Mouse (Mus musculus) thymus, adult 18-20 months (tissue): ENCODE measurements around the gene Acss1.

Experiments used
- DNase-seq, 2 experiments: peaks; one replicate each; pipeline ENCODE4 v3.0.0; 2022; ENCODE audit warnings: mixed read lengths in 2 of 2

The Acss1 gene

DNA sequence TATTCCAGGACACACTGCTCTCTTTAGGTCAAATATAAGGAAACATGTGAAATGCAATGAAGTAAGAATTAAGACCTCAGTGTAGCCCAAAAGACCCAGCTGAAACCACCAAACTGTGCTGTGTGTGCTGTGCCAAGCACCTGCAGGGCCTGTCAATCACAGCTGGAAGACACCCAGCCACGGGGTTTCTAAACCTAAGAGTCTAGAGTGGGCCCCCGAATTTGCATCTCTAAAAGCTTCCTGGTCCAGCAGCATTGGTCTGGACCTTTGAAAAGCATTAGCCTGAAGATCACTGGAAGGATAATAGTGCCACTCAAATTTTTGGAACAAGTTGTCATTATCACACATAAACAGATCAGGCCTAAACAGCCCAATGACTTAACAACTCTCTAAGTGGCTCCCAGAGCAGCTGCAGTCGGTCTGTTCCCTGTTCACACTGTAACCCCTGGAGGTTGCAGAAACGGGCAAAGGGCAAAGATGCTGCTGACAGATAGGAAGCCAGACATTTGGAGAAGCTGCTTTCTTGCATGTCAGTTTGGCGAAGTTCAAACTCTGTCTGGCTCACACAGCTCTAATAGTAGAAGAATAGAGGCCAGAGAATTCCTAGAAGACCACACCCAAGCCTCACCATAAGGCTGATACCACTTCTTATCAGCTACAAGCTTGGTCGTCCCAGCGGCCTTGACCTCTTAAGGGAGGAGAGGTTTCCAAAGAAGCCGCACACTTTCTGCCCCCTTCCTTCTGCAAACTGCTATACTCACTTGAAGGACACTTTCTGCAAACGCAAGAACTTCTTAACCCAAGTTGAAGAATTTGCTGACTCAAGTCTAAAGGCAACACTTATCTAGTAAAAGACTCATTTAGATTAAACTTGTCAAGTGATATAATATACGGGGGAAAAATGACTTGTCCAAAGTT is 2.5 kb downstream of the Acss1 start:
- DNase-seq: peak; percentile 46 to 60

DNA sequence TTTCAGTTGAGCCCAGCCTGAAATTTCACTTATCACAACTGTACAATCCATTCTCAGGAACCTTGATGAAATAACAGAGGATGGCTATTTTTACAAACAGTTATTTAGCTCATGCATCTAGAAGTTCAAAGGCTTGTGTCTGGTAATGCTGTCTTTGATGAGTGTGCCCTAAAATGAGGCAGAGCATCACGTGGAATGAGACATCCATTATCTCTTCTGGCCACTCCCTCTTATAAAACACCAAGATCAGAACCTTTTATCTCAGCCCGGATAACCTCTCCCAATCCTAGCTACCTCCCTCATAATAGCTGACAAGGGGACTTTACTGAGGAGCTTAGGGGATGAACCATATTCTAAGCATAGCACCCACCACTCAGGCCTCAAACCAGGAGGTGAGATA is 3.3 kb downstream of the Acss1 start:
- no peak for DNase-seq

DNA sequence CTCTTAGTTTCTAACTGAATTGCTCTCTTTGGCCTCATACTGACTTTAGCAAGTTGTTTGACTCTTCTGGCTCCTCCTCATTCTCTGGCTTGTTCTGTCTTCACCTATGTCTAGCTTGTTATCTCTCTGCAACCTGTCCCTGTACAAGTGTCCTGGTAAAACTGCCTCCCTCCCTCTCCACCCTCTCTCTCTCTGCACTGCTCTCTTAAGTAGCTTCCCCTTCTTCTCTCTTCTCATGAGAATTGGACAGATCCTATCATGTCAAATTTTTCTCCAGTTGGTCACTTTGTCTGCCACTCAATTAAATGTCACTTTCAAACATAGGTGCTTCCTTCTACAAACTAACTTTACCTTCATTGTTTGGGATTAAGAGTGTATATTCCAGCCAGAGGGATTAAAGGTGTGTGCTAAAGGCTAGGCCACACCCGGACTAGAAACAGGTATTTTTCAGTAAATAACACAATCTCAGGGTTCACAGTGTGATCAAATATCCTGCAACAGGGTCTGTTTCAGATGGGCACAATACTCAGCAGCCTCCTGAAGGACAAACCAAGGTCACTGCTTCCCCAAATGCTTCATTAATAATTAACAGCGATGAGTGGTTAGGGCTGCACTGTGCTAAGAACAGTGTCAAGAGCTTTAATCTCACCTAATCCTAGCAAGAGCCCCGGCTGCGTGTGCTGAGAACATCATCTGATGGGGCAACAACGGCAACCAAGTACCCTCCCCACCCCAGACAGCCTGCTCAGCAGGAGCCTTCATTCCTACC is 4.0 kb downstream of the Acss1 start:
- no peak for DNase-seq

DNA sequence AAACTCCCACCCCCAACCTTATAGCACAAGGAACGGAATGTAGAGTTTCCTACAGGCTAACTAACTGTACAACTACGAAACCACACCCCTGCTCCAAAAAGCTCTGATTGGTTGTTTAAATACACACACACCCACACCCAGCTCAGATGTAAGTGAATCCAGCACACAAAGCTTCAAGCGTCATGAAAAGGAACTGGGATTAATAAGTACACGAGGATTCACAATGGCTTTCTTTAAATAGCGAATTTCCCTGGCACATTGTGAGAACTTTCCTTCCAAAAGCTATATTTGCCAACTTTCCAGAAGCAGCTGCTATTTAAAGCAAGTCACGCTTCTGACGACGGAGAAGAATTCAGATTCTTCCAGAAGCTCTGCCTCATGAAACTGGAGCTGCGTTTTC is 5.0 kb downstream of the Acss1 start:
- DNase-seq: no peak

DNA sequence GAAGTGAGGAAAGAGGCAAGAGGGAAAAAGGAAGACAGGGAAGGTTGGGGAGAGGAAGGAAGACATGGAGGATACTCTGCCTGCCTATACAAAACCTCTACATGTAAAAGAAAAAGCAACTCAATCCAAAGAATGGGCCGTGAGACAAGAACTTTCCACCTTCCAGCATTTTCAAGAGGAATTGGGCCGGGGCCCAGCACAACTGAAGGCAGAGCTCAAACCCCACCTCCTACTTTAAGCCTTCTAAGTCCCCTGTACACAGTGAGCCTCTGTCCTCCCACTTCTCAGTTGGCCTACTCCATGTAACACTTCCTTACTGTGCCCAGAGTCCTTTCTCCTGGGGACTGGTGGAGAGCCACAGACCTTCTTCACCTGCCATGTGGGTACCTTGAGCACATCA is 6.3 kb downstream of the Acss1 start:
- no peak for DNase-seq

DNA sequence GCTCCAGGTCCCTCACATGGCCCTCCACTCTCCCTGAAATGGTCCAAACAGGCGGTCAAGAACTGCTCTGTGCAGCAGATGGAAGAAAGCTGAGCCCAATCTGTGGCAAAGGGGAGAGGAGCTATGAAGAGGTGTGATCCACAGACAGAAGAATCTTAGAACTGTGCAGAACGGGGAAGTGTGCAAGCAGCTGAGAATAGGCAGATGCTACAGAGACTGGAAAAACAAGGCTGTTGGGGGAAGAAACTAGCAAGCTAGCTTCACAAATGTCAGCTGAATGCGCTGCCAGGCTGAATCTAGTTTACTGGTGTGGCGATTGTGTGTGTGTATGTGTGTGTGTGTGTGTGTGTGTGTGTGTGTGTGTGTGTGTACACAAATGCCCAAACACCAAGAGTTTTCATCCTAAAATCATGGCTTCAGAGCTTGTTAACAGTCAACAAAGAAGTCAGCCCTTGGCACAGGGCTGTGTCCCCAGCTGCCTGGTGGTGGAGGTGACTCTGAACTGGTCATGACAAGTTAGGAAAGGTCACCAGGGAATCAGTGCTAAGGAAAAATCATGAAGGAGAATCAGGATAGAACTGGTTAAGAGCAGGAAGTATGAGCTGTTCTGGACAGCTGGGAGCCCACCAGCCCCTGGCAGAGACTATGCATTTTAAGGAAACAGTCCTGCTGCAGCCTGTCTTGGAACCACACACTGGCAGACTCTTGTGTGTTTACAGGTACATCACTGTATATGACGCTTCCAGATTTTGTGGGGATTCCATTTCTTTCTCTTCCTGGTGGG is 7.4 kb downstream of the Acss1 start:
- DNase-seq: no peak

DNA sequence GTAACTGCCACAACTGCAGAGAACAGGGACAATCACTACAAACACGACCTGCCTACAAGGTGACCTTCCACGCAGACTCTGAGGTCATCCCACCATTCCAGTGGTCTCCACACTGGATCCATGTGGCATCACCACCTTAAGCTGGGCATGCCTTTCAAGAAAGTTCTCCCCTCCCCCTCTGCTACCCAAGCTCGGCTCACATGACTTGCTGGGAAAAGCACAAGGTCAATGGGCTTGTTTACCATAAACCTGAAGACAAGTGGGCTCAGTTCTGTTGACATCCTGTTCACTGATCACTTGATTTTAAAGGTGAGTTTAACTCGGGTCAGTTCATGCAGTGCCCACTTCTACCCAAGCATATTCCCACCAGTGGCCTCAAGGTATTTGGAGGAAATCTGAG is 8.3 kb downstream of the Acss1 start:
- no peak for DNase-seq

DNA sequence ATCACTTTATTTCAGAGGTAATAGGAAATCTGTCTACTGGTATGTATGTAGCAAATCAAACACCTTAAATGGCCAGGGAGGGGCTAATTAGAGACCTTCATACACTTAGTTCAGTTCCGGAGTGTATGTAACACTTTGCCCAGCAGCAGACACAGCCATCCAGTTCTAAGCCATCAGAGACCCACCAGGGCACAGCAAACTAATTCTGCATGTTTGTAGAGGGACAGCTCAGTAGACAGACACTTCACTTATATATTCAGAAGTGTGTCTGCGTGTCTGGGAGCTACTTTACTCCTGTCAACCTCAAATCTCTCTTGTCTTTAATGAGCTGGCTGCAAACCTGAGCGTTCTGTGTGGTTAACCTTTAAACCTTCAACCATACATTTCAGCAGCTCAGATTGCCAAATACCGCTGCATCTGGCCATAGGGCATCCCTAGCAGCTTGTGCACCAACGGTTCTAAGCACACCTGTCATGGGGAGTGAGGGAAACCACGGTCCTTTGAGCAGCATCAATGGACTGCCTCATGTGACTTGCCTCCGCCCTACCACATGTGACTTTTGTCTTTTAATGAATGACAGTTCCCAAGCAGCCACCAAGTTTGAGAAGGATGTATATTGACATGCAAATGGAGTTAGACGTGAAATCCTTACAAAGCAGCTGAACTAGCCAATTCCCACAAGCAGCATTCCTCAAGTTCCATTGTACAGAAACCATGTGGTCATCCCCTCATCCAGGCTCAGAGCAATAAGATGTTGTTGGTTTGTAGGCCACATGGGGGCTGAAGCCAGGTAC is 11.1 kb downstream of the Acss1 start:
- peak; percentile 38 to 72 for DNase-seq

DNA sequence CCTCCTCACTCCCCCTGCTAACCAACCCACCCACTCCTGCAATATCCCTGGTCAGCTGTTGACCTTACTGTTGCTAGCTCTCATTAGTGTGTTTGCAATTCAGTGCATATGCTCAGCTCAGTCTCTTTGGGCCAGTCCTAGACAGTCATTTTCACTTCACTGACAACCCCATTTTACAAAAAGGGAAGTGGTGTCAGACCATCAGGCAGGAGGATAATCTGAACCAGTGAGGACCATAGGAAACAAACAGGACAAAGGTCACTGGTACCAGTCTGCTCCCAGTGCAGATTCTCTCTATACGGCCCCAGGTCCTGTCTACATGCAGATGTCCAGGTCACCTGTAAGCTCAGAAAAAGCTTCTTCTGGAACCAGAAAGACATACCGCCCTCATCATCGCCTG is 12.2 kb downstream of the Acss1 start:
- DNase-seq: no peak

DNA sequence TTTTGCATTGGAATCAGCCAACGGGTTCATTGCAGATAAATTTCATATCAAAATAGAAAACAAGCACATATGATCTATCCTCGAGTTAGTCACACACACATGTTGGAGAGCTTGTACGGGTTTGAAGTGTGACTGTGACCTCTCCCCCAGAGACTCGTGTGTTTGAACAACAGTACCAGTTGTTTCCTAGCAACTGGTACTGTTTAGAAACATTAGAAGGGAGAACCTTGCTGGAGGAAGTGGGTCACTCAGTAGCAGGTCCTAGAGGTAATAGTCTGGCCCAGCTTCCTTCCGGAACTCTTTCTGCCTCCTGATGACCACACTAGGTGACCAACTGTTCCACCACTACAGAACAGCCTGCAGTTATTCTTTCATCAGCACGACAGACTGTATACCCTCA is 13.0 kb downstream of the Acss1 start:
- DNase-seq: no peak

DNA sequence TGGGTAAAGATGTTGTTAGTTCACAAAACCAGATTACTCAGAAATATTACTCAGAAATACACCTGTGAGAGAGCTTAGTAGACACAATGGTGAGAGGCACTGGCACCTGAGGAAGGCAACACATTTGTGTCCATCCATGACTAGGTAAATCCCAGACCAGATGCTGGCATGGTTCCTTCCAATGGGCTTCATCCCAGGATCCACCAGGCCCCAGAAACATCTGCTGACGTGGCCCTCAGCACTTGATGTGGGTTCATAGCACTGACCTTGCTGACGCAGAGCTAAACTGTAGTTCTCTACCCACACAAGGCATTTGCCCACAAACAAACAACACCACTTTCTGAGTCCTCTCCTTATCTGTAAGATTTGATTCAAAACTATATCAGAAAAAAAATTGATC is 13.5 kb downstream of the Acss1 start:
- no peak for DNase-seq

DNA sequence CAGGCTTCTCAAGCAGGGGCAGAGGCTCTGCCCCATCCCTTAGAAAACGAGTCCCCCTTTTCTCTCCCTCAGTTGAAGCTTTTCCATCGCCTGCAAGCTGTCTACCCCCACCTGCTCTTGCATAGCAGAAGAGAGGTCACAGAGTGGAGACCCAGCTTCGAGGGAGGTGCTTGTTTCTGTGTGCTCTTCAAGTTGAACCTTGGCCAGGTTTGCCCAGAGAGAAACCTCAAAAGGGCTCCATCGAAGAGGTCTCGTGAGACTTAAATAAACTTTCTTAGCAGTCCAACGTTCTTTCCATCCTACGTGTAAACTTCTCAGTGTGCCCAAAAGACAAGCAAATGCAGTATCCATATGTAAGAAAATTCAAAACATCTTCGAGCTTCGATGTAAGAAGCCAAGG is 16.9 kb downstream of the Acss1 start:
- DNase-seq: no peak

DNA sequence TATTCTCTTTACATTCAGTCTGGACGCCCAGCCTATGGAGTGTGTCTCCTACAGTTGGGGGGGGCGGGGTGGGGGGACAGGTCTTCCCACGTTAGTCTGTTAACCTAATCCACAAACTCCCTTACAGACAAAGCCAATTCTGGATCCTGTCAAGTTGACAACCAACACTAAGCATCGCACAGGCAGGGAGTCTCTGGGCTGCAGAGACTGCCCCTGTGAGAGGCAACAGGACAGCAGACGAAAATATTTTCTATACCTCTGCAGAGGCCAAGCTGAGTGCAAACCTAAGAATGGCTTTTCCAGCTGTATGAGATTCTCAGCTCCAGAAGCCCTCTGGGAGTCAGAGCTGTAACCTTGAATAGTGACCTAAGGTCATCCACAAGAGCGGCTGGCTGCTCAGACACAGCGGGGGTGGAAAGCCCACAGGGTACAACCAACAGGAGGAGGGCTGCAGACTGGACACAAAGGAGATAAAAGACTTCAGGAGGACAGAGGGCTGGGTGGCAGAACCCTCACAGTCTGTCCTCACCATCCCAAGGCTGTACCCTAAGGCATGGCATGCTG is 17.7 kb downstream of the Acss1 start:
- DNase-seq: no peak

DNA sequence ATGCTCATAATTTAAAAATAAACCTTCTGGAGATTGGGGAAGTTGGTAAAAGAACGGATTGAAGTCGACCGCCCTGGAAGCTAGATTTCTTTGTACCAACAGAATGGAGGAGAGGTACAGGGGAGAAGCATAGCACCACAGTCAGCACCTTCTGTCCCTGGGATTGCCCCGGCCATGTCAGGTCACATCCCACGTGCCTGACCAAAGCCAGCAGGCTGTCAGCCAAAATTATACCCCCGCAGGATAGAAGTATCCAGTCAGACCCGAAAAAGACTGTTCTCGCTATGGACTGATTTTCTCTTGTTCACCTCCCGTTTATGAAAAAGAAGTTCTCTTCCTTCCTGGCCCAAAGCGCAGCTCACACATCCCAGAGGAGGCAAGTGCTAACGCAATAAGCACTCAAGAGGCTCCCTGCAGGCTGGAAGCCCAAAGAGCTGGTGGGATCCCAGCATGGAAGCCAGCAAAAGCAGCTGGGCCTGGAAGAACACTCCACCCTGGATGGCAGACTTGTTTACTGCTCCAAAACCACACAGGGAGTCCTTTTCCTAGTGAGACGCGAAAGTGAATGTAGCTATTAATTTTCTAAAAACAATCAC is 19.9 kb downstream of the Acss1 start:
- no peak for DNase-seq

DNA sequence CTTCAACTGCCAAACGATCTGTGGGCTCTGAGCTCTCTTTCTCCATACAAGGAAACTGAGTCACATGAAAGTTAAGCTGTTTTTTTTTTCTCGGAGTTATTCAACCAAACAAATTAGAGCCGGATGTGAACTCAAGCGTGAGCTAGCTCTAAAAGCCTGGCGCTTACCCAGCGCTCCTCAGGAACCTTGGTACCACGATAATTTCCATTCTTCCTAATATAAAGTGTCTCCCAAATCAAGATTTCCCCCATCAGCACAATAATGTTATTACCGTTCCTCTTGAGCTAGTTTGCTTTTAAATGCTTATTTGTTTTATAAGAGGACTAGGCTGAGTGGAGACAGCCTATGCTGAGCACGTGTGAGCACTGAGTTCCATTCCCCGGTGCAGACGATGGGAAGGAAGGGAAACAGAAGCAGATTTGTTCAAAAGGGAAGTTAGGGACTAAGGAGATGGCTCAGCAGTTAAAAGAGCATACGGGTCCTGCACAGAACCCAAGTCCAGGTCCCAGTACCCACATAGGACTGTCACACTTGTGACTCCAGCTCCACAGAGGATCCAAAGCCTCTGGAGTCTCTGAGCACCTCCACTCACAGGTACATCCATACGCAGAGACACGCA is 20.5 kb downstream of the Acss1 start:
- no peak for DNase-seq

DNA sequence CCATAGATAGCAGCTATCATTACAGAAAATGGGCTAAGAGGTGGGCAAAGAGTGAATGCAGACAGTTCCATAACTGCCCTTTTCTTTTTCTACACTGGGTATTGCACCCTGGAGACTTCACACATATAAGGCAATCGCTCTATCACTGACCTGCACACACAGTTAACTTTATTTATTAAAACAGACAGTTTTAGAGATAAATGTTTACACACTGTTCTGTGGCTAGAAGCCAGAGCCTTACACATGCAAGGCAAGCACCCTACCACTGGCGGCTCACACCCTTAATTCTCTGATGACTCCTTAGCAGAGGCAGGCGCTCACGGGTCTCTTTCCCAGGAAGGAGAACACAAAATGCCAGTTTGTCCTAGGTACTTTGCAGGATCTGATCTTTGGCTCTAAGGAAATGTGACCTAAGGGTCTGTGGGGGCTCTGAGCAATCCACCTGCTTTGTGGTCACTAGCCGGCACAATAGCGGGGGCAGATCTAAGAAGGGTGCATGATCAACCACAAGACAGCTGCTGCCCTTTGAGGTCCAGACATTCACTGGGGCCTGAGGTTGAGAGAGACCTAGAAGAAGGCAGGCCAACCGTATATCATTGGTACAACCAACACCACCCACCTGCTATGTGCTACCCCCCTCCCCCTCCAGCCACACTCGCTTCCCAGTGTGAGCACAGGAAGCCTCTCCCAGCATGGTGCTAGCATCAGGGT is 21.7 kb downstream of the Acss1 start:
- no peak for DNase-seq

DNA sequence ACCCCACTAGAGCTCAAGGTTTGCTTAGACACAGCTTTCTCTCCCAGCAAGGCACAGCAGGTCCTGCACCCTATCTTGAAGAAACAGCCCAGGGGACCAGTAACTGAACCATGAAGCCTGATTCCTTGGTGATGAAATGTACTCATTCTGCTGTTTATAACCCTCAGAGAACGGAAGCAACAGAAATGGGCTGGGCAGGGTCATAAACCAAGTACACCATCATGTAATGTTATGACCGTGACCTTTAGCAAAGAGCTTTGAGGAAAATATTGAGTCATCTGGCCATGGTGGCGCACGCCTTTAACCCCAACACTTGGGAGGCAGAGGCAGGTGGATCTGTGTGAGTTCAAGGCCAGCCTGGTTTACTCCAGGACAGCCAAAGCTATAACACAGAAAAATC is 23.1 kb downstream of the Acss1 start:
- DNase-seq: no peak

DNA sequence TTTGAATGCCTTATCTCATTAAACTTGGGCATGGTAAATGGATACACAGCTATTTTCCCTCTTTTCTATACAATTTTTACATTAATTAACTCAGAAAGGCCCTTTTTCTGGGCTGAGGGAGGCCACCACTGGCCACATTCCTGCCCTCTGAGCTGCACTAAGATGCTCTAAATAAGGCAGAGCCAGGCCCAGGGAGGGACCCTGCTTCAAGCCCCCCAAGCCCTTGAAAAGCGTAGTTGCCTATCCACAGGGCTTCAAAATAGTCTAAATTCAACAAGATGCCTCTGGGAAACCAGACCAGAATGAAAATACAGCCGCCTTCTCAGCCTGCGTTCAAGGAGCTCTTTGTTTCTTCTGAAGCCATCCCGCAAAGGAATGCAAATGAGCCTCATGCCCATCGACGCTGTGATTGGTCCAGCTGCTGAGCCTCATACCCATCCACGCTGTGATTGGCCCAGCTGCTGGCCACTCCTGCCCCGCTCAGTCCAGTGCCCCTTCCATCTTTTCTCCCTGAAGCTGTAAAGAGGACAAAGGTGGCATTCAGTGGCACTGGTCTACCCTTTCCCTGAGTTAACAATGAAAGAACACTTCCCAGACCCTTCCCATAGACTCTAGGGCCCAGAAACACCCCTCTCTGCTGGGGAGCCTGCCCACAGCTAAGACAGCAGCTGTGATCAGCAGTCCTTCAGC is 24.4 kb downstream of the Acss1 start:
- no peak for DNase-seq

DNA sequence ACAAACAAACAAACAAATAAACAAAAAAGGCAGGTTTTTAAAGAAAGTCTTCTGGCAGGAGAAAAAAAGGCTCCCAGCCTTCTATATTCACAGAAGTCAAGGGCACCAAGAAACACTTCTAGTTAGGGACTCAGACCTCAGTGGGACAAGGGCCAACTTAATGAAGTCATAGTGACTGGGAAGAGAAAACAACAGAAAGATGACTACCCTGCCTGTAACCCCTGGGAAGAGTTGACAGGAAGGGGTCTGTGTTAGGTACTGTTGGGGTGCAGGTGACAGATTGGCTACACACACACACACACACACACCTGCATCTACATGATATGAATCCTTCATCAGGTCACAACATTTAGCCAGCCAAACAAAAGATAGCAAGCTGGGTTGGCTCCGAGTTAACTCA is 25.1 kb downstream of the Acss1 start:
- no peak for DNase-seq

DNA sequence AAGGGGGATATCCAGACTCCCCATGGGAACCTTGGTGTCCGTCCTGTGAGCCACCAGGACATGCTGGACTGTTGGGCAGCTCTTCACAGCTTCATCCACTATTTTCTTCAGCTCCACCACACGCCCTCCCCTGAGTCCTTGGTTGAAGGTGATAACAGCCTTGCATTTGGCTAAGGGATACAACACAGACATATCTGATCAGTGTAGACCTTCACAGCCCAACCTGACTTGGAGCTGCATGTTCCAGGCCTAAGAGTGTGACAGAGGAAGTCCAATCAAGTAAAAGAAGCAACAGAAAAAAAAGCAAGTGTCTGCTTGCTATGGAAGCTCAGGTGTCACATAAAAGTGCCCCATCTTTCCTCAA is 29.9 kb downstream of the Acss1 start:
- no peak for DNase-seq
